Mouse (Mus musculus) forebrain, postnatal 0 days (tissue): ENCODE results near the gene Ldhb. TPM values are rescaled to one million over a fixed set of nuclear protein-coding genes. Genes with fewer than 3 reads are reported as not detected.
A peak's percentile ranks its signal among the peaks of the same experiment; 100 is the strongest.

ENCODE experiments used
- ATAC-seq: fragments of 200-750 bp; cut with Nextera tagmentation; 2 replicates; pipeline ENCODE4 v1.8.0; 2017; ENCODE audit warnings: mild to moderate bottlenecking, moderate library complexity
- DNase-seq: peaks from one replicate; pipeline ENCODE4 v3.0.0-alpha.2; 2015
- H3K27ac ChIP-seq: fragments of 300-500 bp; sonication (generic); 2 replicates; pipeline ENCODE4 v1.5.1; 2014; ENCODE audit warnings: low read depth, mild to moderate bottlenecking, antibody characterized with exemption, low read length, moderate library complexity, mixed read lengths
- H3K27me3 ChIP-seq: fragments of 300-500 bp; sonication (generic); 2 replicates; pipeline ENCODE4 v1.6.1; 2014; ENCODE audit warnings: mild to moderate bottlenecking, low read length, mixed read lengths; ENCODE audit not compliant: insufficient read depth
- H3K36me3 ChIP-seq: fragments of 300-500 bp; sonication (generic); 2 replicates; pipeline ENCODE4 v1.6.1; 2014; ENCODE audit warnings: mild to moderate bottlenecking, moderate library complexity; ENCODE audit not compliant: insufficient read depth
- H3K4me1 ChIP-seq: fragments of 300-500 bp; sonication (generic); 2 replicates; pipeline ENCODE4 v1.6.1; 2014; ENCODE audit warnings: antibody characterized with exemption; ENCODE audit not compliant: insufficient read depth
- H3K4me2 ChIP-seq: fragments of 300-500 bp; sonication (generic); 2 replicates; pipeline ENCODE4 v1.6.1; 2014; ENCODE audit warnings: low read depth, mild to moderate bottlenecking, moderate library complexity
- H3K4me3 ChIP-seq: fragments of 300-500 bp; sonication (generic); 2 replicates; pipeline ENCODE4 v1.5.1; 2014; ENCODE audit warnings: low read depth, low read length, mixed read lengths
- H3K9ac ChIP-seq: fragments of 300-500 bp; sonication (generic); 2 replicates; pipeline ENCODE4 v1.6.1; 2014; ENCODE audit warnings: mild to moderate bottlenecking
- H3K9me3 ChIP-seq: fragments of 300-500 bp; sonication (generic); 2 replicates; pipeline ENCODE4 v1.6.1; 2016; ENCODE audit warnings: low read length
- CTCF ChIP-seq: sonication (generic); IDR thresholded peaks from 2 replicates; pipeline ENCODE4 v1.5.1; 2016; ENCODE audit warnings: antibody characterized with exemption, control low read depth, low read depth
- WGBS: fragments of 180-500 bp; shearing (Covaris S2); extraction: QIAGEN DNeasy Blood & Tissue Kit; methylation state at CpG from one replicate; pipeline ENCODE4 v1.1.7; 2014; 5-methylcytosine and 5-hydroxymethylcytosine counted together
- polyA plus RNA-seq: library from polyadenylated mRNA; unstranded; fragments of >200 nt; fragmentation: Nextera tagmentation; extraction: Ambion mirVana; gene quantifications from 2 replicates; pipeline ENCODE4 v1.2.1, GENCODE M21; 2015
- total RNA-seq: library from RNA; depleted of rRNA; stranded (reverse); fragments of >200 nt; gene quantifications from 2 replicates; pipeline ENCODE4 v1.2.3, GENCODE M21; 2014; rRNA removed

Ldhb gene
- total RNA-seq (158 and 164 TPM in 2 replicates), polyA plus RNA-seq (426 and 454 TPM in 2 replicates)

- TF ChIP-seq CTCF: no peak
- Histone ChIP-seq H3K9ac (peak within 1 kb of the TSS; percentile 74), H3K4me3 (peak within 1 kb of the TSS; percentile 63), H3K9me3 (no peaks in the 10 kb centered on the region), H3K27ac (peak within 1 kb of the TSS; percentile 64), H3K4me1 (0 out of 2 replicates have a peak, but pooled peaks cover 4% of the 10 kb centered on the region), H3K4me2 (peak within 1 kb of the TSS; percentile 87), H3K36me3 (0 out of 2 replicates have a peak, but pooled peaks cover 5% of the 10 kb centered on the region), H3K27me3 (0 out of 2 replicates have a peak, but pooled peaks cover 5% of the 10 kb centered on the region)
- under 1% methylated on average over 19 of the region's 19 CpGs for WGBS
- ATAC-seq (peak; percentile 98), DNase-seq (peak; percentile 90)
Observed at GRCm38 (mm10) chr6:142507785-142508162, at the start of gene Ldhb. Ldhb (minus strand) TSS chr6:142507957.

GRCm38 (mm10) chr6:142555988-142556387 is 48.2 kb upstream of the Ldhb start:
- Histone ChIP-seq H3K9me3 (0 out of 2 replicates have a peak, but pooled peaks cover 3% of the 10 kb centered on the region), H3K4me1 (no peaks in the 10 kb centered on the region), H3K27me3 (no peaks in the 10 kb centered on the region), H3K4me2 (no peak overlapping the region), H3K4me3 (no peak overlapping the region), H3K27ac (no peak overlapping the region), H3K36me3 (no peaks in the 10 kb centered on the region), H3K9ac (no peak overlapping the region)
- ATAC-seq (no peak), DNase-seq (no peak)
- WGBS: 59% methylated on average over 1 of the region's 1 CpGs
- no peak for TF ChIP-seq CTCF

- H3K9ac ChIP-seq: no peak overlapping the region
- ATAC-seq: no peak
- TF ChIP-seq CTCF: no peak
- no peak overlapping the region for H3K4me2 ChIP-seq
- 81% methylated on average over 4 of the region's 4 CpGs for WGBS
- 0 out of 2 replicates have a peak, but pooled peaks cover 3% of the 10 kb centered on the region for H3K9me3 ChIP-seq
- H3K27me3 ChIP-seq: no peaks in the 10 kb centered on the region
- H3K4me1 ChIP-seq: no peaks in the 10 kb centered on the region
- H3K27ac ChIP-seq: no peak overlapping the region
- H3K36me3 ChIP-seq: no peaks in the 10 kb centered on the region
- no peak overlapping the region for H3K4me3 ChIP-seq
- DNase-seq: no peak
Observed at GRCm38 (mm10) chr6:142551482-142551881, 43.7 kb upstream of the Ldhb start.

- DNase-seq (no peak), ATAC-seq (no peak)
- Histone ChIP-seq H3K4me3 (no peak overlapping the region), H3K4me2 (no peak overlapping the region), H3K9ac (no peak overlapping the region), H3K36me3 (no peaks in the 10 kb centered on the region), H3K4me1 (no peaks in the 10 kb centered on the region), H3K27ac (no peak overlapping the region), H3K27me3 (no peaks in the 10 kb centered on the region), H3K9me3 (0 out of 2 replicates have a peak, but pooled peaks cover 3% of the 10 kb centered on the region)
- 70% methylated on average over 4 of the region's 4 CpGs for WGBS
- no peak for TF ChIP-seq CTCF
Observed at GRCm38 (mm10) chr6:142550871-142551270, 43.1 kb upstream of the Ldhb start.

- H3K27me3 ChIP-seq: no peaks in the 10 kb centered on the region
- no peak for DNase-seq
- no peak overlapping the region for H3K9ac ChIP-seq
- WGBS: 90% methylated on average over 2 of the region's 2 CpGs
- no peak for ATAC-seq
- H3K9me3 ChIP-seq: 0 out of 2 replicates have a peak, but pooled peaks cover 3% of the 10 kb centered on the region
- H3K4me2 ChIP-seq: no peak overlapping the region
- TF ChIP-seq CTCF: no peak
- H3K4me1 ChIP-seq: no peaks in the 10 kb centered on the region
- no peak overlapping the region for H3K27ac ChIP-seq
- H3K4me3 ChIP-seq: no peak overlapping the region
- no peaks in the 10 kb centered on the region for H3K36me3 ChIP-seq
Observed at GRCm38 (mm10) chr6:142548377-142548776, 40.6 kb upstream of the Ldhb start.

- H3K4me3 ChIP-seq: no peak overlapping the region
- no peaks in the 10 kb centered on the region for H3K27me3 ChIP-seq
- H3K9ac ChIP-seq: no peak overlapping the region
- DNase-seq (no peak), ATAC-seq (no peak)
- H3K4me2 ChIP-seq: no peak overlapping the region
- no peak for TF ChIP-seq CTCF
- no peaks in the 10 kb centered on the region for H3K36me3 ChIP-seq
- H3K4me1 ChIP-seq: no peaks in the 10 kb centered on the region
- H3K9me3 ChIP-seq: no peaks in the 10 kb centered on the region
- H3K27ac ChIP-seq: no peak overlapping the region
- 57% methylated on average over 14 of the region's 14 CpGs for WGBS
Observed at GRCm38 (mm10) chr6:142545132-142545531, 37.4 kb upstream of the Ldhb start.

GRCm38 (mm10) chr6:142543648-142544047 is 35.9 kb upstream of the Ldhb start:
- Histone ChIP-seq H3K9me3 (no peaks in the 10 kb centered on the region), H3K4me1 (no peaks in the 10 kb centered on the region), H3K4me2 (no peak overlapping the region), H3K27ac (no peak overlapping the region), H3K27me3 (no peaks in the 10 kb centered on the region), H3K4me3 (no peak overlapping the region), H3K36me3 (no peaks in the 10 kb centered on the region), H3K9ac (no peak overlapping the region)
- TF ChIP-seq CTCF: no peak
- DNase-seq (no peak), ATAC-seq (no peak)
- 90% methylated on average over 4 of the region's 4 CpGs for WGBS
